Mouse (Mus musculus): ENCODE data around the gene Cntn6. TPM values are rescaled to one million over a fixed set of nuclear protein-coding genes. Genes with fewer than 3 reads are reported as not detected.

Gene Cntn6
- not detected in 2 replicates for polyA plus RNA-seq (2012; ENCODE audit: insufficient read depth, insufficient read length, missing spikeins)

- H3K4me3 ChIP-seq (ENCODE audit: insufficient read depth, low read depth, low read length): no peak within 1 kb of the TSS
- no peak within 1 kb of the TSS for H3K27ac ChIP-seq (replicated peaks; ENCODE audit: low read depth, low read length)
- no peaks in the 10 kb centered on the region for H3K4me1 ChIP-seq (ENCODE audit: control insufficient read depth, insufficient read depth, insufficient read length, low read length)
Observed at GRCm38 (mm10) chr6:104492490-104493431, at the start of gene Cntn6. TSS of gene Cntn6 (plus strand) at chr6:104492790.

DNA sequence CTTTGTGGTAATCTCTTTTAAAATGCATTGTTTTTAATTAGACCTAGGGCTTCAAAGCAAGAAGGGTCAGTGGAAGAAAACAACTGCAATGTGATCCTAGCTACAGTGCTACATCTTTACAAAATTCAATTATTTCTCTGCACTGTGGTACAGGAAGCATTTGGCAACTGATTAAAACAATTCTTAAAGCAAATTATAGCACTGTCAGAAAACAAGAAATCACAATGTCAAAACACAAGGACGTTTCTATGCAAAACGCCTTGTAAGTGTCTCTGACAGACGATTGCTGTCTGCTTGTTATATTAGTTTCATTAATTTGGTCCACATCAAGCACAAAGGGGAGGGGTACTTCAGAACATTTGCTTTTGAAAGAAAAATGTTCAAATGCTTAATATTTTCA lies 48.9 kb upstream of the Cntn6 start:
- Histone ChIP-seq H3K4me3 (ENCODE audit: insufficient read depth, low read depth, low read length) (no peak overlapping the region), H3K4me1 (ENCODE audit: control insufficient read depth, insufficient read depth, insufficient read length, low read length) (no peaks in the 10 kb centered on the region), H3K27ac (replicated peaks; ENCODE audit: low read depth, low read length) (no peak overlapping the region)

GRCm38 (mm10) chr6:104470706-104471105 lies 21.9 kb upstream of the Cntn6 start:
- H3K4me1 ChIP-seq (ENCODE audit: control insufficient read depth, insufficient read depth, insufficient read length, low read length): no peaks in the 10 kb centered on the region
- H3K4me3 ChIP-seq (ENCODE audit: insufficient read depth, low read depth, low read length): no peak overlapping the region
- no peak overlapping the region for H3K27ac ChIP-seq (replicated peaks; ENCODE audit: low read depth, low read length)

DNA sequence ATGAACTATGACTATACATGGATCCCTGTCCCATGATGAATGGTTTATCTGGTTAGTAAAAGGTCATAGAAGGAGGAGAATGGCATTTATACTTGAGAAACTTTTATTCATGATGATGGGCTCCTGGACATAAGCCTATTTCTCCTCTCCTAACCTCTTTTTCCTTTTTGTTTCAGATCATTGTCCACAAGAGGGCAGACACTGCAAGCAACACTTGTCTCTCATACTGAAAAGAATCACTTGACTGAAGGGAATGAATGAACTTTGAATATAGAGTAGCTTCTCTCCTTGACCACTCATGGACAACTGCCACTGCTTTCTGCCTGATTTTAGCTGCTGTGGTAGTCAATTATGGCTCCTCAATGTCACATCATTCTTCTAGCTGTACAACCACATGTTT lies 13.3 kb upstream of the Cntn6 start:
- no peaks in the 10 kb centered on the region for H3K4me1 ChIP-seq (ENCODE audit: control insufficient read depth, insufficient read depth, insufficient read length, low read length)
- H3K4me3 ChIP-seq (ENCODE audit: insufficient read depth, low read depth, low read length): no peak overlapping the region
- no peak overlapping the region for H3K27ac ChIP-seq (replicated peaks; ENCODE audit: low read depth, low read length)

- H3K4me3 ChIP-seq (ENCODE audit: insufficient read depth, low read depth, low read length): no peak overlapping the region
- H3K27ac ChIP-seq (replicated peaks; ENCODE audit: low read depth, low read length): no peak overlapping the region
Observed at GRCm38 (mm10) chr6:104493459-104493858, 869 bp downstream of the Cntn6 start.

DNA sequence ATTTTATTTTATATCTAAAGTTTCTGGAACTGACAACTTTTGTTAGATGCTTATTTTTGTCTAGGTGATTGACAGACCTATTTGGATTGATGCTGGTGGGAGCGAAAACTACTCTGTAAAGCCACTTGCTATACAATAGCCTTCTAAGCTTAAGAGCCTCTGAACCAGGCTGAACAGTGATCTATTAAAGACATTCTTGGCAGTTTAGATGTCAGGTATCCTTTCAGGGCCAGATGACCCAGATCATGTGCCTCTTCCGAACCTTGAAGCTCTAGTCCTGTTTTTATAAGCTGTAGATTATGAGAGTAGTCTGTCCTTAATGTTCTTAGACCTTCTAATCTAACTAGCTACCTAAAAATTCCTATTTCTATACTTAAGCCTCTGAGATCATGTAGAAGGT lies 3.2 kb downstream of the Cntn6 start:
- Histone ChIP-seq H3K4me3 (ENCODE audit: insufficient read depth, low read depth, low read length) (no peak overlapping the region), H3K4me1 (ENCODE audit: control insufficient read depth, insufficient read depth, insufficient read length, low read length) (no peaks in the 10 kb centered on the region), H3K27ac (replicated peaks; ENCODE audit: low read depth, low read length) (no peak overlapping the region)

More at GRCm38 (mm10) chr6:104493459-104493858, 869 bp downstream of the Cntn6 start:
- H3K4me1 ChIP-seq (ENCODE audit: control insufficient read depth, insufficient read depth, insufficient read length, low read length): no peaks in the 10 kb centered on the region

GRCm38 (mm10) chr6:104563993-104564392 lies 71.4 kb downstream of the Cntn6 start:
- Histone ChIP-seq H3K4me3 (ENCODE audit: insufficient read depth, low read depth, low read length) (no peak overlapping the region), H3K4me1 (ENCODE audit: control insufficient read depth, insufficient read depth, insufficient read length, low read length) (no peaks in the 10 kb centered on the region), H3K27ac (replicated peaks; ENCODE audit: low read depth, low read length) (no peak overlapping the region)

- Histone ChIP-seq H3K4me1 (ENCODE audit: control insufficient read depth, insufficient read depth, insufficient read length, low read length) (no peaks in the 10 kb centered on the region), H3K4me3 (ENCODE audit: insufficient read depth, low read depth, low read length) (no peak overlapping the region), H3K27ac (replicated peaks; ENCODE audit: low read depth, low read length) (no peak overlapping the region)
Observed at GRCm38 (mm10) chr6:104569564-104569963, 77.0 kb downstream of the Cntn6 start.

DNA sequence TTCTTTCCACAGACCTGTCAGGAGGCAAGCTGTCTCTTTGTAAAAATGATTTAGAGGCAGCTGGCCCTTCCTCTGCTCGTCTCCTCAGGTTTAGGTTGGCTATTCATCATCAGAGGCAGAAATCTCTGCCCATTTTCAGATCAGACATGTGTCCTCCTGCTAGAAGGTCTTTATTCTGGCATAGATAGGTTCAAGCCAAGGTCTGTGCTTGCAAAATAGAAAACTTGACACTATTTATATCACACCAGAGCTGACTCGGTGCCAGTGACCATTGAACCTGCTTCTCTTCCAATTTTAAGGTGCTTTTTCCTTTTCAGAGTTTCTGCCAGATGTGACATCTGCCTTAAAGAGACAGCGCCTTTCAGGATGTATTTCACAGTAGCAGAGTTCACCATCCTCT lies 95.4 kb downstream of the Cntn6 start:
- Histone ChIP-seq H3K4me3 (ENCODE audit: insufficient read depth, low read depth, low read length) (no peak overlapping the region), H3K4me1 (ENCODE audit: control insufficient read depth, insufficient read depth, insufficient read length, low read length) (no peaks in the 10 kb centered on the region), H3K27ac (replicated peaks; ENCODE audit: low read depth, low read length) (no peak overlapping the region)

DNA sequence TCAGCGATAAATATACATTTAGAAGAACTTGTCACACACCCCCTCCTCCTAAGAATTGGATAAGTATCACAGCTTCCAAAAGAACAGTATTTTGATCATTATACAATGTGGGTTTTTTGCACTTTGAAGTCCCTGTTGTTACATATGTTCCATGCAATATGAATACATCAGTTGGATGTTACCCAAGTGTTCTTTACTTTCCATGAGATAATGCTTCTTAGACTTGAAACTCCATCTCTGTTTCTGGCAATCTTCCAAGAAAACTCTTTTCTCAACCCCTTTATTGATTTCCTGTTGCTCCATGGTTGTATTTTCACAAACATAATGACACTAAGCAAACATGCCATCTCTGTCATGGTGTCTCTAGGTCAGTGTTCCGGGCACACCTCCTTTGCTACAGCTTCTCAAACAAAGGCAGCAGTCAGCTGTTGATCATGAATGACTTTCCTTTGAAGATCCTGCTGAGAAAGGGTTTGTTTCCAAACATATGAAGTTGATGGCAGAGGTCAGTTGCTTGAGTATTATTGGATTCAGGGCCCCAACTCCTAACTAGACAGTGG lies 108.3 kb downstream of the Cntn6 start:
- Histone ChIP-seq H3K4me3 (ENCODE audit: insufficient read depth, low read depth, low read length) (no peak overlapping the region), H3K4me1 (ENCODE audit: control insufficient read depth, insufficient read depth, insufficient read length, low read length) (no peaks in the 10 kb centered on the region), H3K27ac (replicated peaks; ENCODE audit: low read depth, low read length) (no peak overlapping the region)

- Histone ChIP-seq H3K27ac (replicated peaks; ENCODE audit: low read depth, low read length) (no peak overlapping the region), H3K4me1 (ENCODE audit: control insufficient read depth, insufficient read depth, insufficient read length, low read length) (no peaks in the 10 kb centered on the region), H3K4me3 (ENCODE audit: insufficient read depth, low read depth, low read length) (no peak overlapping the region)
Observed at GRCm38 (mm10) chr6:104602894-104603293, 110.3 kb downstream of the Cntn6 start.

DNA sequence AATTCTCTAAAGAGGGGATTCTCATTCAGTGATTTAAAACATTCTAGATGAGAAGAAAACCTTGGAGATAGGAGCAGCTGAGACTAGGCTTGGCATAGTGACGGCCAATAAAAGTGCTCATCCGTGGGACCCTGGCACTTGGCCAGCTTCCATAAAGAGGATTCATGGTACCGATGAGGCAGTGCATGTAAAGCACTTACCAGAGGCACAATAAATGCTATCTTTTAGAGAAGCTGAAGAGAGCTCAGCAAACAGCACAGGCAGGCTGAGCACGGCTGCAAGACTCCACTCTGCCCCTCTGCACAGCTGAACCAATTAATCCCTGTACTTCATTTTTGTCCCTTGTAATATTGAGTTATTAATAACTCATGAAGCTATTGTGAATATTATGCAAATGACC lies 110.8 kb downstream of the Cntn6 start:
- Histone ChIP-seq H3K4me1 (ENCODE audit: control insufficient read depth, insufficient read depth, insufficient read length, low read length) (no peaks in the 10 kb centered on the region), H3K27ac (replicated peaks; ENCODE audit: low read depth, low read length) (no peak overlapping the region), H3K4me3 (ENCODE audit: insufficient read depth, low read depth, low read length) (no peak overlapping the region)

DNA sequence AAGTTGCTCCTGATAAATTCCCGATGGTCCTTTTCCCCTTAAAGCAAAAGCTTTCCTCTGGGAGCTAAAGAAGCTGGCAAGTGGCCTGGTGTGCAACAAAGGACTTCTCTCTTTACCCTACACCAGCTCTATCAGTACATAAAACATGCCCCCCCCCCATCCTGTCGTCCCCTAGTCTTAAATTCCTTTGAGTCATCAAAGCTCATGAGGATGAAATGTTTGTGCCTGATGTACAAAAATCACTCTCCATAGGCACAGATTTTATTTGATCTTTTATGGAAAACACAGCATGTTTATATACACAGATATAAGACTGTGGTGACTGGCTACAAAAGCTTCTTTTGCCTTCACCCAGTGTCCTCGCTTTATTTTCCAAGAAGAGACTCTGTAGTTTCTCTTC lies 112.6 kb downstream of the Cntn6 start:
- H3K4me1 ChIP-seq (ENCODE audit: control insufficient read depth, insufficient read depth, insufficient read length, low read length): no peaks in the 10 kb centered on the region
- no peak overlapping the region for H3K4me3 ChIP-seq (ENCODE audit: insufficient read depth, low read depth, low read length)
- no peak overlapping the region for H3K27ac ChIP-seq (replicated peaks; ENCODE audit: low read depth, low read length)

GRCm38 (mm10) chr6:104653518-104653917 lies 160.9 kb downstream of the Cntn6 start:
- Histone ChIP-seq H3K4me1 (ENCODE audit: control insufficient read depth, insufficient read depth, insufficient read length, low read length) (no peaks in the 10 kb centered on the region), H3K27ac (replicated peaks; ENCODE audit: low read depth, low read length) (no peak overlapping the region), H3K4me3 (ENCODE audit: insufficient read depth, low read depth, low read length) (no peak overlapping the region)

GRCm38 (mm10) chr6:104668701-104669100 lies 176.1 kb downstream of the Cntn6 start:
- no peaks in the 10 kb centered on the region for H3K4me1 ChIP-seq (ENCODE audit: control insufficient read depth, insufficient read depth, insufficient read length, low read length)
- no peak overlapping the region for H3K27ac ChIP-seq (replicated peaks; ENCODE audit: low read depth, low read length)
- H3K4me3 ChIP-seq (ENCODE audit: insufficient read depth, low read depth, low read length): no peak overlapping the region

GRCm38 (mm10) chr6:104674249-104674648 lies 181.7 kb downstream of the Cntn6 start:
- Histone ChIP-seq H3K4me1 (ENCODE audit: control insufficient read depth, insufficient read depth, insufficient read length, low read length) (no peaks in the 10 kb centered on the region), H3K27ac (replicated peaks; ENCODE audit: low read depth, low read length) (no peak overlapping the region)

More at GRCm38 (mm10) chr6:104674249-104674648, 181.7 kb downstream of the Cntn6 start:
- H3K4me3 ChIP-seq (ENCODE audit: insufficient read depth, low read depth, low read length): no peak overlapping the region

Data from brown adipose tissue, adult 24 weeks (tissue).